Mouse (Mus musculus): ENCODE measurements around the gene Olfr310. TPM values are rescaled to one million over a fixed set of nuclear protein-coding genes. Genes with fewer than 3 reads are reported as not detected.

The Olfr310 gene
- polyA plus RNA-seq (2015; fragmentation: Nextera tagmentation; extraction: Ambion mirVana) = not detected in 2 replicates

GRCm38 (mm10) chr7:86277072-86277471 is at the start of gene Olfr310:
TSS of gene Olfr310 (minus strand) at chr7:86277172.
- H3K4me1 ChIP-seq (replicated peaks; ENCODE audit: control insufficient read depth, insufficient read depth, low read length) = no peaks in the 10 kb centered on the region
- ATAC-seq = no peak
- no peak within 1 kb of the TSS for H3K4me3 ChIP-seq (ENCODE audit: low read depth, low read length)
- H3K27me3 ChIP-seq (replicated peaks; ENCODE audit: control insufficient read depth, insufficient read depth, low read length) = no peaks in the 10 kb centered on the region
- no peaks in the 10 kb centered on the region for H3K36me3 ChIP-seq (ENCODE audit: control insufficient read depth, insufficient read depth)
- no peak within 1 kb of the TSS for H3K4me2 ChIP-seq (replicated peaks; ENCODE audit: low read depth)
- TF ChIP-seq CTCF (IDR thresholded peaks at IDR 0.05; ENCODE audit: low read depth) = no peak
- no peak within 1 kb of the TSS for H3K27ac ChIP-seq (ENCODE audit: low read depth, low read length)
- H3K9me3 ChIP-seq (ENCODE audit: control insufficient read depth) = no peaks in the 10 kb centered on the region
- WGBS = 70% methylated on average over 1 of the region's 1 CpGs
- no peak within 1 kb of the TSS for H3K9ac ChIP-seq (ENCODE audit: low read depth, low read length)

GRCm38 (mm10) chr7:86325530-86325929 is 48.6 kb upstream of the Olfr310 start, which contains the start of gene Olfr308:
TSS of gene Olfr308 (minus strand) at chr7:86325630.
- Histone ChIP-seq H3K36me3 (ENCODE audit: control insufficient read depth, insufficient read depth) (no peaks in the 10 kb centered on the region), H3K4me2 (replicated peaks; ENCODE audit: low read depth) (no peak within 1 kb of the TSS), H3K4me3 (ENCODE audit: low read depth, low read length) (no peak within 1 kb of the TSS), H3K4me1 (replicated peaks; ENCODE audit: control insufficient read depth, insufficient read depth, low read length) (no peaks in the 10 kb centered on the region), H3K27me3 (replicated peaks; ENCODE audit: control insufficient read depth, insufficient read depth, low read length) (no peaks in the 10 kb centered on the region), H3K9me3 (ENCODE audit: control insufficient read depth) (no peaks in the 10 kb centered on the region), H3K27ac (ENCODE audit: low read depth, low read length) (no peak within 1 kb of the TSS), H3K9ac (ENCODE audit: low read depth, low read length) (no peak within 1 kb of the TSS)
- no peak for ATAC-seq
- no peak for TF ChIP-seq CTCF (IDR thresholded peaks at IDR 0.05; ENCODE audit: low read depth)

- Histone ChIP-seq H3K27ac (ENCODE audit: low read depth, low read length) (no peak overlapping the region), H3K4me2 (replicated peaks; ENCODE audit: low read depth) (no peak overlapping the region), H3K4me3 (ENCODE audit: low read depth, low read length) (no peak overlapping the region), H3K4me1 (replicated peaks; ENCODE audit: control insufficient read depth, insufficient read depth, low read length) (no peaks in the 10 kb centered on the region), H3K9ac (ENCODE audit: low read depth, low read length) (no peak overlapping the region), H3K36me3 (ENCODE audit: control insufficient read depth, insufficient read depth) (no peaks in the 10 kb centered on the region), H3K27me3 (replicated peaks; ENCODE audit: control insufficient read depth, insufficient read depth, low read length) (no peaks in the 10 kb centered on the region), H3K9me3 (ENCODE audit: control insufficient read depth) (no peaks in the 10 kb centered on the region)
- WGBS = 88% methylated on average over 2 of the region's 2 CpGs
- no peak for ATAC-seq
- no peak for TF ChIP-seq CTCF (IDR thresholded peaks at IDR 0.05; ENCODE audit: low read depth)
Measured at GRCm38 (mm10) chr7:86321323-86321722, 44.4 kb upstream of the Olfr310 start.

GRCm38 (mm10) chr7:86313608-86314007 is 36.6 kb upstream of the Olfr310 start, which contains the start of gene Olfr309:
TSS of gene Olfr309 (minus strand) at chr7:86313708.
- WGBS = 62% methylated on average over 2 of the region's 2 CpGs

GRCm38 (mm10) chr7:86246208-86246607 is 30.8 kb downstream of the Olfr310 start, which contains the start of gene Vmn2r76:
TSS of gene Vmn2r76 (minus strand) at chr7:86246308.
- H3K27ac ChIP-seq (ENCODE audit: low read depth, low read length) = no peak within 1 kb of the TSS
- TF ChIP-seq CTCF (IDR thresholded peaks at IDR 0.05; ENCODE audit: low read depth) = no peak
- H3K36me3 ChIP-seq (ENCODE audit: control insufficient read depth, insufficient read depth) = no peaks in the 10 kb centered on the region
- 77% methylated on average over 1 of the region's 1 CpGs for WGBS
- no peaks in the 10 kb centered on the region for H3K4me1 ChIP-seq (replicated peaks; ENCODE audit: control insufficient read depth, insufficient read depth, low read length)
- H3K27me3 ChIP-seq (replicated peaks; ENCODE audit: control insufficient read depth, insufficient read depth, low read length) = no peaks in the 10 kb centered on the region
- no peaks in the 10 kb centered on the region for H3K9me3 ChIP-seq (ENCODE audit: control insufficient read depth)
- no peak for ATAC-seq
- H3K4me2 ChIP-seq (replicated peaks; ENCODE audit: low read depth) = no peak within 1 kb of the TSS
- no peak within 1 kb of the TSS for H3K4me3 ChIP-seq (ENCODE audit: low read depth, low read length)
- no peak within 1 kb of the TSS for H3K9ac ChIP-seq (ENCODE audit: low read depth, low read length)

More at GRCm38 (mm10) chr7:86313608-86314007, 36.6 kb upstream of the Olfr310 start, which contains the start of gene Olfr309:
- Histone ChIP-seq H3K4me2 (replicated peaks; ENCODE audit: low read depth) (no peak within 1 kb of the TSS), H3K4me1 (replicated peaks; ENCODE audit: control insufficient read depth, insufficient read depth, low read length) (no peaks in the 10 kb centered on the region), H3K36me3 (ENCODE audit: control insufficient read depth, insufficient read depth) (no peaks in the 10 kb centered on the region), H3K9me3 (ENCODE audit: control insufficient read depth) (no peaks in the 10 kb centered on the region), H3K27me3 (replicated peaks; ENCODE audit: control insufficient read depth, insufficient read depth, low read length) (no peaks in the 10 kb centered on the region), H3K27ac (ENCODE audit: low read depth, low read length) (no peak within 1 kb of the TSS), H3K9ac (ENCODE audit: low read depth, low read length) (no peak within 1 kb of the TSS), H3K4me3 (ENCODE audit: low read depth, low read length) (no peak within 1 kb of the TSS)
- no peak for ATAC-seq
- no peak for TF ChIP-seq CTCF (IDR thresholded peaks at IDR 0.05; ENCODE audit: low read depth)

Small RNA genes within 50 kb of the gene (microRNA-seq; reads per million reads assigned to microRNA genes)
- not detected for gene Gm23192

Other genes starting within 250 kb of the Olfr310 start
- not detected in 2 replicates for gene Vmn2r75, start 105.4 kb downstream of the Olfr310 start, polyA plus RNA-seq (2015; fragmentation: Nextera tagmentation; extraction: Ambion mirVana)
- not detected in 2 replicates for gene Vmn2r76, start 30.9 kb downstream of the Olfr310 start, polyA plus RNA-seq (2015; fragmentation: Nextera tagmentation; extraction: Ambion mirVana)
- not detected in 2 replicates for gene Olfr309, start 36.5 kb upstream of the Olfr310 start, polyA plus RNA-seq (2015; fragmentation: Nextera tagmentation; extraction: Ambion mirVana)
- not detected in 2 replicates for gene Olfr308, start 48.5 kb upstream of the Olfr310 start, polyA plus RNA-seq (2015; fragmentation: Nextera tagmentation; extraction: Ambion mirVana)
- gene Olfr307, start 60.4 kb upstream of the Olfr310 start, polyA plus RNA-seq (2015; fragmentation: Nextera tagmentation; extraction: Ambion mirVana) = not detected in 2 replicates
- gene Olfr305, start 89.8 kb upstream of the Olfr310 start, polyA plus RNA-seq (2015; fragmentation: Nextera tagmentation; extraction: Ambion mirVana) = not detected in 2 replicates
- not detected in 2 replicates for gene Olfr304, start 109.5 kb upstream of the Olfr310 start, polyA plus RNA-seq (2015; fragmentation: Nextera tagmentation; extraction: Ambion mirVana)
- gene Olfr303, start 120.6 kb upstream of the Olfr310 start, polyA plus RNA-seq (2015; fragmentation: Nextera tagmentation; extraction: Ambion mirVana) = not detected in 2 replicates
- not detected in 2 replicates for gene Olfr301, start 126.7 kb upstream of the Olfr310 start, polyA plus RNA-seq (2015; fragmentation: Nextera tagmentation; extraction: Ambion mirVana)
- gene Olfr299, start 182.7 kb upstream of the Olfr310 start, polyA plus RNA-seq (2015; fragmentation: Nextera tagmentation; extraction: Ambion mirVana) = not detected in 2 replicates
- gene Olfr298, start 215.3 kb upstream of the Olfr310 start, polyA plus RNA-seq (2015; fragmentation: Nextera tagmentation; extraction: Ambion mirVana) = not detected in 2 replicates
- not detected in 2 replicates for gene Olfr297, start 242.8 kb upstream of the Olfr310 start, polyA plus RNA-seq (2015; fragmentation: Nextera tagmentation; extraction: Ambion mirVana)